Mouse (Mus musculus) right cerebral cortex, adult 2 months (tissue): ENCODE results near the gene Ugt2b34.
"Not testable (repeated sequence)": the region's sequence is repeated elsewhere in the genome, so short reads cannot be mapped to it uniquely, and the experiment has no call there.

Experiments
- DNase-seq, 2 experiments: peaks; one replicate each; pipeline ENCODE4 v3.0.0; 2021 to 2022; ENCODE audit warnings: low spot score in 2 of 2

Gene Ugt2b34

GRCm38 (mm10) chr5:86906758-86907157 lies at the start of gene Ugt2b34:
Gene Ugt2b34, minus strand, starts transcription at chr5:86906937.
- DNase-seq, result no peak

GRCm38 (mm10) chr5:86942111-86942510 lies 35.4 kb upstream of the Ugt2b34 start:
- DNase-seq, result no peak

GRCm38 (mm10) chr5:86926426-86926825 lies 19.7 kb upstream of the Ugt2b34 start, which contains the start of gene Ugt2b1:
Gene Ugt2b1, minus strand, starts transcription at chr5:86926530.
- no peak for DNase-seq

- DNase-seq, result no peak
Measured at GRCm38 (mm10) chr5:86920661-86921233, 14.0 kb upstream of the Ugt2b34 start.

GRCm38 (mm10) chr5:86911357-86912099 lies 4.8 kb upstream of the Ugt2b34 start:
- no peak for DNase-seq

GRCm38 (mm10) chr5:86910770-86911169 lies 4.0 kb upstream of the Ugt2b34 start:
- DNase-seq, result no peak

- DNase-seq, result no peak
Measured at GRCm38 (mm10) chr5:86889933-86890332, 16.8 kb downstream of the Ugt2b34 start.

- DNase-seq, result no peak
Measured at GRCm38 (mm10) chr5:86888420-86888819, 18.3 kb downstream of the Ugt2b34 start.

- no peak for DNase-seq
Measured at GRCm38 (mm10) chr5:86887081-86887480, 19.7 kb downstream of the Ugt2b34 start.

GRCm38 (mm10) chr5:86886620-86887019 lies 20.1 kb downstream of the Ugt2b34 start:
- peak in 1 of 2 experiments; percentile 8 for DNase-seq

GRCm38 (mm10) chr5:86871877-86872276 lies 34.9 kb downstream of the Ugt2b34 start:
- DNase-seq, result no peak

- no peak for DNase-seq
Measured at GRCm38 (mm10) chr5:86858336-86858735, 48.4 kb downstream of the Ugt2b34 start.

- no peak for DNase-seq
Measured at GRCm38 (mm10) chr5:86857682-86858081, 49.1 kb downstream of the Ugt2b34 start.

GRCm38 (mm10) chr5:86856505-86856904 lies 50.2 kb downstream of the Ugt2b34 start:
- DNase-seq, result not testable (repeated sequence)

GRCm38 (mm10) chr5:86851658-86852057 lies 55.1 kb downstream of the Ugt2b34 start:
- DNase-seq, result no peak

GRCm38 (mm10) chr5:86850104-86850503 lies 56.6 kb downstream of the Ugt2b34 start:
- DNase-seq, result peak; percentile 23 to 50

- not testable (repeated sequence) for DNase-seq
Measured at GRCm38 (mm10) chr5:86841261-86841660, 65.5 kb downstream of the Ugt2b34 start.

- DNase-seq, result no peak
Measured at GRCm38 (mm10) chr5:86840207-86840606, 66.5 kb downstream of the Ugt2b34 start.
